Mouse (Mus musculus): Measurements from ENCODE around the gene Dcbld2.
A peak's percentile ranks its signal among the peaks of the same experiment; 100 is the strongest.

Gene Dcbld2

DNA sequence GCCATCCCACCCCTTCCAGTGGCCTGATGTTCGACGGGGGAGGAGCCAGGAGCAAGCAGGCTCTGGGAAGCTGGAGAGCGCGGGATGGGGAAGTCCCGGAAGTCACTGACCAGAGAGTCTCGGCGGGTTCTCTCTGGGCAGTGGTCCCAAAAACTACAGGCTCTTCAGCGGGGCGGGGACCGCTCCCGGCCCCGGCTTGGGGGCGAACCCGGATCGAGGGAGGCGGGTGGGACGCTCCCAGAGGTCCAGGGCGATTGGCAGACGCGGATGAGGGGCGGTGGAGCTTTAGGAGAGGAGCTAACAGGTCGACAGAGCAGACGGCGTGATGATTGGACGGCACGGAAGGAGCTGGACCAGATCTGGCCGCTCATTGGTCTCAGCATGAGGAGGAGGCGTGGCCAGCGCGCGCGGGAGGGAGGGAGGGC is at the start of gene Dcbld2:
Gene Dcbld2, plus strand, starts transcription at position 382 of the 425 bp plus-strand sequence.
- peak; percentile 99 for DNase-seq (ENCODE audit: low read depth, low spot score)

DNA sequence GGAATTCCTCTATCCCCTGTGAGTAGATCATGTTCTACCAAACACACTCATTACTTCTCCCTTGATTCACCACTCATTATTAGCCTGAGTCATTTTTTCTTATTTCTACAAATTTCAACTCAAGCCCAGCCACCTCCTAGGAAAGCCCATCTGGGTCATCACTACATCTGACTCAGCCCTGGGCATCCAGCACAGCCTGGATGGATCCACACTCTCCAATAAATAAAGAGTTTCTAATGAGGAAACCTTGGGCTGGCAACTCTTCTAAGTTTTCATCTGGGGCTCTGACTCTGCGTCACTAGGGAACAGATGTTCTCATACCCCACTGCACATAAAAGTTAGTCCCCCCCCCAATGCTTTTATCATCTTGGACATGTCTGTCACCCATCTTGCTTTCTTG is 31.1 kb upstream of the Dcbld2 start:
- no peak for DNase-seq (ENCODE audit: low read depth, low spot score)

DNA sequence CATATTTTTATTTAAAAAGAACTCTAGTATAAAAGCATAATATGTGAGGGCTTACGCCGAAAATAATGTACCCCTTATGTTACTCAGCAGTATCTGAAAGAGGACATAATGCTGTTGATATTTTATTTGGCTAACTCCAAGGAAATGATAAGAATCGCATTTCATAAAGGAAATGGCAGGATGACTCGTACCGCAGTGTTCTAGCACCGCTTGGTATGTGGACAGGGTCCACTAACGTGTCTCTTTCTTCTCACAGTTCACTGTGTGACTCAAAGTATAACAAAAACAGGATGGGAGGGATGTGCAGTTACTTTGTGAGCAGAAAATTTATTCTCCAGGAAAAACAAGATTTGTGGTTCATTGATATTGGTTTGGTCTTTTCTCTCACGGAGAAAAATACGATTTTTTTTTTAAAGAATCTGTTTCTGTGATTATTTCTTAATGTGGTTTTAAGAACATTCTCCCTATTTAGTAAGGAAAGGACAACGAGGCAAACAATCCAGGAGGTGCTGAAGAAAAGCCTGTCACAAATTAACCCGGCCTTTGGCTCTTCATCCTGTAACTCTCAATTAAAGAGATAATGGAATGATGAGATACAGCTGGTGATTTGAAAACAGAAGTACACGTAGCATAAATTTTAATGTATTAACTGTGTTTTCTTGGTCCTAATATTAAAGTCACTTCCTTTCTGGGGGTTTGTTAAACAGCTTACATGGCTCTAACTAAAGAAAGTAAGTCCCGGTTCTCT is 30.3 kb upstream of the Dcbld2 start:
- no peak for DNase-seq (ENCODE audit: low read depth, low spot score)

DNA sequence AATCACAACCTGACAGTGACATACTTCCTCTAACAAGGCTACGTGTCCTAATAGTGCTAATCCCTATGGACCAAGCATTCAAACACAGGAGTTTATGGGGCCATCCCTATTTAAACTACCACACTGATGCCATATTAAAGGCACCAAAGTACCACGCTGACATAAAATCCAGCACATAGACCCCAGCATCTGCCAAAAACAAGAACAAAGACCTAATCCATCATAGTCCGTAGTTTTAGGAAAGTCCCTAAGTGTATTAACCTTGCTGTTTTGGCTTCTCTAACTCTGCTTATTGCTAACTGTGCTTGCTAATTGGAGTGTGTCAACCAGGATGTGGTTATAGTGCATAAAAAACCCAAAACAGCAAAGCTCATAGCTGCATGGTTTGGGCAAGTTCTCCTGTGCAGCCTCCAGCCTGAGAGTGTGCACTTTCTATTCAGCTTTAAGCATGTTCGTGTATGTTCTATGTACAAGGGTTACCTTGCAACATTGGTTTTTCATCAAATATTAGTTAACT is 21.9 kb upstream of the Dcbld2 start:
- DNase-seq (ENCODE audit: low read depth, low spot score): peak; percentile 60

DNA sequence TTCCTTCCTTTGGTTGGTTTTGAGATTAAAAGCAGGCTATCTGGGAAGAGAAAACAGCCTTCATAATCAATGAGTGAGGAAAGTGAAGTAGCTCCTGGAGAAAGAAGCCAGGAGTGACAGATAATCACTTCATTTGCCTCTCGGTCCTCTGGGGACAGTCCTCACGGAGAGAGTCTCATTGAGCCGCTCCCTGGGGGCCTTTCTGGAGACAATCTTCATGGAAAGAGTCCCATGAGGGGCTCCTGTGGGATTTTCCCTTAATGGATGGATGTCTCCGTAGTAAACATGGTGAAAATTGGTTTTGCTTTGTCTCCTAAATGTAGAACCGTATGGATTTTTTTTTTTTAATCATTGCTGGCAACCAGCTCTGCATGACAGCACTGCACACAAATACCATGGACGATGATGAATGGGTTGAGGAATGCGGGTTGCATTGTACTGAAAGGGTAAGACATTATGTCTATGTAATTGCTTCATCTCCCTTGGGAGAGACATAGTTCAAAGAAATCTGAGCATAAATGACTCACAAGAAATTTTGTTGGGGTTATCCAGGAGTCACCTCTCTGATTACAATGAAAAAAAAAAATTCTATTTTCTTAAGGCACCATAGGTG is 19.0 kb upstream of the Dcbld2 start:
- DNase-seq (ENCODE audit: low read depth, low spot score): no peak

DNA sequence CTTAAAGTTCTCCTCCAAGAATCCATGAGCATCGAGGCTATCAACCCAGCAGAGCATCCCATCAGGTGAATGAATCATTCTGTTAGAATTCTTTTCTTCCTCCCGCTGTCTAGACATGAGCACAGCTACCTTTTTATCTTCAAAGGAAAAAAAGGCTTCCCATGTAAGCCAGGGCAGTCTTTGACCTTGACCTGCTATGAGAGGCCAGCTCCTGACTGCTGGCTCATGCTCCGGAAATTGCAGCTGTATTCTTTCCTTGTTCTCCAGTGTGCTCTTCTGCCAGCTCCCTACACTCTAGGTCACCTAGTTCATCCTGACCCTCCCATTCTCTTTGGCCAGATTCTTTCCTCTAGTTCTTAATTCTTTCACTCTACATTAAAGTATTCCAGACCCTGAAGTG is 15.2 kb upstream of the Dcbld2 start:
- no peak for DNase-seq (ENCODE audit: low read depth, low spot score)

DNA sequence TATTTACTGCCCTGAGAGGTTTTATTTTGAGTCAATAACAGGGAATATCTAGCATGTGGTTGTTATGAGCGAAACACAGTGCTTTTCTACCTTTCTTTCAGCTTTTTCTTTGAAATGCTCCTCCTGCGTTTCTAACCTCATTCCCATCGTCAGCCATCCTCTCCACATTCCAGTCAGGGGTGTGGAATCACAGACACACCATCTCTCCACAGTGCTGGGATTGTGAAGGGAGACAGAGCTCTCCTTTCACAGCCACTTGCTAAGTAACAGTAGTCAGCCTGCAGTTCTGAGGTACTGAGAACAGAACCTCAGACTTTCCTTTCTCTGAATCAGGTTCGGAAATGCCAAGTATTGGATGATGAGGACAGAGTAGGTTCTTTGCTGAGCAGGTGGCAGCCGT is 14.1 kb upstream of the Dcbld2 start:
- no peak for DNase-seq (ENCODE audit: low read depth, low spot score)

DNA sequence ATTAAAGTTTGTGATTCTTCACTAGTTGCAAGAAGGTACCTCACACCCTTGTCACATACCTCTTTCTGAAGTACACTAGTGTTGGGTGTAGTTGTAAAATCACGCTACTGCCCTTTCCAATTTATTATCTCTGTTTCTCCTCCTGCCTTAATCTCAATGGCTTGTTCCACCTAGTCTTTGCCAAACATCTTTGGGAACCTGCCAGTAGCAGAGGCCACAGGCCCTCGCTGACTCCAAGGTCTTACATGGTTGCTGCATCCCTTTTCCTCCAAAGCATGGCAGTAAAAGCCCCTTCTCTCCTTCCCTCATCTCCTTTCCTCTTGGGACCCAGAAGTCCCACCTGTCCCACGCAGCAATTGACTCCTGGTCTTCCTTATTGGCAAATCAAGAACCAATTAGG is 9.6 kb upstream of the Dcbld2 start:
- DNase-seq (ENCODE audit: low read depth, low spot score): no peak

DNA sequence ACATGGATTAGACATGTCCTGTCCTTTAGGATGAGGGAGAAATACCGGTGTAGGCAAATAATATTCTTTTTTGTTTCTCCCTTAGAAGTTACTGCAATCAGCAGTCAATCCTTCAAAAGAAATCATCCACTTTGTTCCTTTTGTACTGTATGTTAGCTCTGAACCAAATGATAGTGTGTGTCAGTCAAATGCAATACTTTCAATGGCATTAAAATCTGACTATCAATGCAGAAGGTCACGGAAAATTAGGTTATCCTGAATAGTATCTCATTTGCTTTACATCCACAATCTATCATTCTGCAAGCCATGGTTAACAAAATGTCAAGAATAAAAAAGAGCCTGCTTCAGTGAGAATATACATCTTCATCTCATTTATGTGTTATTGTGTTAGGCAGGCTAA is 7.2 kb upstream of the Dcbld2 start:
- DNase-seq (ENCODE audit: low read depth, low spot score): no peak

DNA sequence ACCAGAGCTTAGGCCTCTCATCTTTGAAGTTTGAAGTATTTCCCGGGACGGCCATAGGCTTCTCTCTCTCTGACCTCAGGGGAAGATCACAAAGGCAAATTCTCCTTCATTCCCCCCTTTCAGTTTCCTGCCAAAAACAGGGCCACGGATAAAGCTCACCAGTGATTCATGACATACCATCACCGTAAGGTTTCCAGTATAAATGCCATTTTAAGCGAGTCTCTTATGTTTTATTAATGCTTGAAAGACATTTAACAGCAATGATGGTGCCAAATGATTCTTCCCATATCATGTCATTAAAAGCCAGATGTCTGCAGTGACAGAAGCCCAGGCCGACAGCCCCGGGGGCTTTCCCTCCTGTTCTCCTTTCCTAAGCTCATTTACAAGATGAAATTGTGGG is 3.6 kb upstream of the Dcbld2 start:
- no peak for DNase-seq (ENCODE audit: low read depth, low spot score)

DNA sequence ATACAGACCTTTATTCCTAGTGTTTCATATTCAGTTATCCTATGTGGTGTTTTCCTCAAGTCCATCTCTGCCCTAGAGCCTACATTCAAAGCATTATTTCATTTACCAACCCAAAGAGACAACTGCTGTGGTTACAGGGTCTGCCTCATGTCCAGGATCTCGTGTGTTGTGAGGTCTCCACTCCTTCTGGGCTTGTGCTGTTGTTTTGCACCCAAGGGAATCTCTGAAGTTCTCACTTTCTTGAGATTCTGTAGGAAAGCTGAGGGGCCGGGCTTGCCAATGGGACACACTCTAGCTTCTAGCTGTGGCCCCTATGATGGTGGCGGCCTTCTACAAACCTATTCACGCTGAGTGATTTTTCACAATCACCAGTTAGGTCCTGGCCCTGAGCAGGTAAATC is 3.0 kb upstream of the Dcbld2 start:
- no peak for DNase-seq (ENCODE audit: low read depth, low spot score)

DNA sequence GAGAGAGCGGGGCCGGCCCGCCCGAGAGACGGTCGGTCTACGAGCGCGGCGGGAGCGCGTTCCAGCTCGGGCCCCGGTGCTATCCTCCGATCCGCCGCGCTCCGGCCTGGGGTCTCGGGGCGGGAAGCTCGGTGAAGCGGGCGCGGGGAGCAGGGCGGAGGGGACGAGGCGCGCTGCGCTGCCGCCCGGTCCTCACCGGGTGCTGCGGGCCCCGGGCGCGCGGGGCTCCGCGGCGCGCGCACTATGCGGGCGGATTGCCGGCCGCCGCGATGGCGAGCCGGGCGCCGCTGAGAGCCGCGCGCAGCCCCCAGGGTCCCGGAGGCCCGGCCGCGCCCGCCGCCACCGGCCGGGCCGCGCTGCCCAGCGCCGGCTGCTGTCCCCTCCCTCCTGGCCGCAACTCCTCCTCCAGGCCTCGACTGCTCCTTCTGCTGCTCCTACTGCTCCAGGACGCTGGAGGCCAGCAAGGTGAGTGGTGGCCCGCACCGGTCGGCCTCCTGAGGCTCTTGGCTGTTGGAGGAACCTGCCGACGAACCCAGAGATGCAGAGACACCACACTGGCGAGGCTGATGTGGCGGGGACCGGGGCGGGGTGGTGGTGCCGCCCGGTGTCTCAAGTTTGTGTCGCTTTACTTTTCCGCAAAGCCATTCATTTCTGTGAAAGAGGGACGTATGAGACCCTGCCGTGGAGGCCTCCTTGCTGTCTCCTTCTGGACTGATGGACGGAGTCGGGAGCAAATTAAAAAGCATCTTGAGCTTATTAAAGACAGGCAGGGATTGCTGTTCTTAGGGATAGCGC is 441 bp downstream of the Dcbld2 start:
- DNase-seq (ENCODE audit: low read depth, low spot score): peak; percentile 79

DNA sequence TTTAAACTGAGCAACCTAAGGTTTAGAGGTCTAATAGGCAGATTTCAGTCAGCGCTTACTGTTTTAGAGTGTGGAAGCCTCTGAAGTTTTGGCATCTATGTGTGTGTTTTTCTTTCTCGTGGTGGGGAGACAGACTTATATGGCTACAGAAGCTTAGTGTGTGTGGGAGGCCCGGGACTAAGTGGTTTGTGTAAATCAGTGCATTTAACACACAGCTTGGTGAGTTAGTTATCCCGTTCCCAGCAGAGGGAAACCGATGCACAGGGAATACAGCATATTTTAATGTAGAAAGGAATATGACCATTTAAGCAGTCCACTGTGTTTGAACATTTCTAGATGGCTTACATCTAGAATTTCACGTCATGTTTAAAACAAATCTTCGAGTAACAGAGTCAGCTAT is 1.6 kb downstream of the Dcbld2 start:
- peak; percentile 7 for DNase-seq (ENCODE audit: low read depth, low spot score)

DNA sequence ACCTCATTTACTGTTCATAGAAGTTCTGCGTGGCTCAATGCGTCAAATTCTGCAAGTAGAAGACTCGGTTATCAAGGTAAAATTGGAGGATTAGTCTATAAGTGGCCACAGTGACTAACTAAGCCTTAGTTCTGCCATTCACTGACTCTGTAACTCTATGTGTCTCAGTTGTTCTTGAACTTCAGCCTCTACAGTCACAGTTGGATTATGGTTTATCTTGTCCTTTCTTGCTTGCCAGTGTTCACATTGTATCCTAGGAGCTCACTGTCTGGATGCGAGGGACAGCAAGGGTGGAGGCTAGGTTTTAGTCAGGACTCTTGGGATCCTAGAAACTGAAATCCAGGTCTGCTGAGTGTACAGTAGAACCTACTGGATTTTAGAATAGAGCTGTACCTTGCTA is 6.6 kb downstream of the Dcbld2 start:
- no peak for DNase-seq (ENCODE audit: low read depth, low spot score)

DNA sequence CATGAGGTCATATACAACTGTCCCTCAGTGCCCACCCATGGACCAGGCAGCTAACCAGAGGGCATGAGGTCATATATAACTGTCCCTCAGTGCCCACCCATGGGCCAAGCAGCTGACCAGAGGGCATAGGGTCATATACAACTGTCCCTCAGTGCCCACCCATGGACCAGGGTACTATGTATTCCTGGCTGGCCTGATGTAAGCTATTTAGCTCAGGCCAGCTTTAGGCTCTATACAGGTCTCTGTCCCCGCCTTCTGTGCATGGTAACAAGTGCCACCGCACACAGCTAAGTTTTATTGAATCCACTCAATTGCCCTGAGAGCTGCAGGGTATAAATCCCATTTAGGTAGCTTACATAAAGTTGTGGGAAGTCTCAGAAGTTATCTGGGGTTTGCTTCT is 7.3 kb downstream of the Dcbld2 start:
- DNase-seq (ENCODE audit: low read depth, low spot score): no peak

DNA sequence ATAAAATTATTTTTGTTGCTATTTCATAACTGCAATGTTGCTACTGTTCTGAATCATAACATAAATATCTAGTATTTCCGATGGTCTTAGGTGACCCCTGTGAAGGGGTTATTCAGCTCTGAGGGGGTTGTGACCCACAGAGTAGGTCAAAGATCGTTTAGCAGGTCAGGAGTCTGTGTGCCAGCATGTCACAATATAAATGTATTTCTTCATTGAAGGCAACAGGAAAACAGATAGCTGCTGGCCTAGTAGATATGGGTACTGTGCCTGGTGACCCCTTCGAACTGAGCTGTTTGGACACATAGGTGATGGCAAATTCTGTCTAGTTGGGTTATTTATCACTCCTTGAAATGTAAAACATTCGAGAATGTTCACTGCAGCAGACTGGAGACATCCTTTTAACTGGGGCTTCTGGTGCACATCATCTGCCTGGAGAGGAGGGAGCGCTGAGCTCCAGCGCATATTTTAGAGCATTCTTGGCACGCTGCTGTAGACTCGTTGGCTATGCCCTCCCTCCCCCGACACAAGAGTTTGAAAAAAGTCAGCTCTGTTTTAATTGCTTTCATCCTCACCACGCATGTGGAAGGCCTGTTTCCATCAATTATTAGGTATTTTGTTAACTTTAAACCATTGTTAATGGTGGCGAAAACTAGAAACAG is 13.6 kb downstream of the Dcbld2 start:
- DNase-seq (ENCODE audit: low read depth, low spot score): no peak

DNA sequence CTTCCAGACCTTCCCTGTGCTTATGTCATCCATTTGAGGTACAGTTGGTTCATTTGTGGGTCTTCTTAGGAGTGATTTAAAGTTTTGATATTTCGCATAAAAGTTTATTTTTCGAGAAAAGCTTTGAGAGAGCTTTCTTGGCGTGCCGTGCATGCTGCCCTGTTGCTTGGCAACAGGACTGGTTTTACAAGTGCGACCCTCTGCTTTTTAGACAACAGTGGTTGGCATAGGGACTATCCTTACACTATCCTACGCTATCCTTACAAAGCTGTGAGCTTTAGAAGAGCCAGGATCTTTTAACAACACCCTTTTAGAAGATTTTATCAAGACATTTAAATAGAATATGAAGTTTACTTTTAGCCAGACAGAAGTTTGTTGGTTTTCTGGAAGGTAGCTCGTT is 22.0 kb downstream of the Dcbld2 start:
- DNase-seq (ENCODE audit: low read depth, low spot score): no peak

DNA sequence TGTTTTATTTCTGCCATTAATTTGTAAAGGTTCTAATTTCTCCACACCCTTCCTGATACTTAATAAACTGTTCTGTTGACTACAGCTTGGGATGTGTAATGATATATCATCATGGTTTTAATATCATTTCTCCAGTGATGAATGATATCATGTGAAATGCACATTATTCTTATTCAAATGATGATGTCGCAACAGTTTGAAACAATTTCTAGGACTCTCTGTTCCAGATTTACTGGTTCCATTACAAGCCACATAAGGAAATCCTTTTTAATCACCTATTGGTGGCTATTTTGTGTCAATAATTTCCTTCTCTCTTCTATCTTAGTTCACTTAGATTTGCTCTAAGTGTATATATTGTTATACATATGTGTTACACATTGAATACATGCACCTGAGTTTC is 24.1 kb downstream of the Dcbld2 start:
- no peak for DNase-seq (ENCODE audit: low read depth, low spot score)

DNA sequence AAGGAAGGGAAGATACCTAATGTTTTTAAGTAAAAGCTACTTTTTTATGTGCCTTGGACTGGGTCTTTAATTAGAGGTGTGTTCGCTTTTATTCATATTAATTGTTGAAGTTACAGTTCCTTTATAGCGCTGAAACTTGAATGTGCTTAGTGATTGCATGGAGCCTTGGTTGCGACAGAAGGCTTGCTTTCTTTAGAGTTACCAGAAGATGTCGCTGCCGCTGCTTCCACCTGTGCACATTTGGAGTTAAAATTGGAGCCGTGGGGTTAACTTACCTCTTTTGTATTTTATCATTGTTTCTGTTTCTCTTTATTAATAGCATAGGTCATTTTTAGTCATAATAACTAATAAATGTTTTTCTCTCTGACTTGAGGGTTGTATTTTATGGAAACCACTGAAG is 36.5 kb downstream of the Dcbld2 start:
- peak; percentile 71 for DNase-seq (ENCODE audit: low read depth, low spot score)

DNA sequence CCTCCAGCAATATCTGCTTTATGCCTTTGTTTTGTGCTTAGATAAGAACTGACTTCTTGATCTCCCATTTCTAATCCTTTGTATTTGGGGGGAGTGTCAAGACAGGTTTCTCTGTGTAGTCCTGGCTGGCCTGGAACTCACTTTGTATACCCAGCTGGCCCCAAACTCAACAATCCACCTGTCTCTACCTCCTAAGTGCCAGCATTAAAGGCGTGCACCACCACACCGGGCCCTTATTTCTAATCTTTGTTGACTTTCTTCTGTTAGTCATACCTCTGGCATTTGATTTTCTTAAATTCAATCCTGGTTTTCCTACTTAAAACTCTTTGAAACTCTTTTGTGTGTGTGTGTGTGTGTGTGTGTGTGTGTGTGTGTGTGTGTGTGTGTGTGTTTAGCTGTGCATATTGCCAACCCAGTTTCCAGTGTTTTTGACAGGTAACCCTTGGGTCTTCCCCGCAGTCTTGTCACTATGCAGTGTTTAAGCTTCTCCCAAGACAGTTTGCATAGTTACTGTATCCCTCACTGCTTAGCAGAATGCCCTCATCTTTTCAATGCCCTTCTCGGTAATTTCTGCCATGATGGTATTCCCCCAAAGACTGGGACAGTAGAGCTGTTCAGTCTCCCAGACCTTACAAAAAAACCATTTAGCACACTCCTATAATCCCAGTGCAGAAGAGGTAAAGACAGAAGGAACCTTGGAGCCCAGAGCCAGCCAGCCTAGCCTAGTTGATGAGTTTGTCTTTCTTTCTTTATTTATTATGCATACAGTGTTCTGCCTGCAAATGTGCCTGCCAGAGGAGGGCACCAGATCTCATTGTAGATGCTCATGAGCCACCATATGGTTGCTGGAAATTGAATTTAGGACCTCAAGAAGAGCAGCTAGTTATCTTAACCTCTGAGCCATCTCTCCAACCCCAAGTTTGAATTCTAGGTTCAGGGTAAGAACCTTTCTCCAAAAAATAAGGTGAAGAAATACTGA is 38.3 kb downstream of the Dcbld2 start:
- DNase-seq (ENCODE audit: low read depth, low spot score): no peak

DNA sequence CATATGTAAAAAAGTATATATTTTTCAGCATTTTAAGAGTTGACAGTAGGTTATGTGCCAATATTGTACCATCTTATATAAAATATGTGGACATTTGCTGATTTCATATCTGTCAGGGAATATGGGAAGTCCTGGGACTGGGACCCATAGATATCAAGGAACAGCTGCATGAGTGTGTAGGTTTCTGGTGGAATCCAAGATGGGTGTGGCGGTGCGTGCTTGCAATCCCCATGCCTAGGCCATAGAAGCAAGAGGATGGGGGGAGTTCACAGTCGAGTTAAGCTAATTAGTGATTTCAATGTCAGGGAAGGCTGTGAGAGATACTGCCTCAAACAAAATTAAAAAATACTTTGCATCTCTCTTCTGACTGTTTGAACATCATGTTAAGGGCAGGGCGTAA is 40.8 kb downstream of the Dcbld2 start:
- no peak for DNase-seq (ENCODE audit: low read depth, low spot score)

All from A20 (cell line).